Mouse (Mus musculus): ENCODE measurements at regions not wholly inside any gene's neighbourhood (a gene's known extent, or its start where the extent isn't known, plus 50 kb on each side); places are given as distances from the start of the nearest gene placed in this dataset.

DNA sequence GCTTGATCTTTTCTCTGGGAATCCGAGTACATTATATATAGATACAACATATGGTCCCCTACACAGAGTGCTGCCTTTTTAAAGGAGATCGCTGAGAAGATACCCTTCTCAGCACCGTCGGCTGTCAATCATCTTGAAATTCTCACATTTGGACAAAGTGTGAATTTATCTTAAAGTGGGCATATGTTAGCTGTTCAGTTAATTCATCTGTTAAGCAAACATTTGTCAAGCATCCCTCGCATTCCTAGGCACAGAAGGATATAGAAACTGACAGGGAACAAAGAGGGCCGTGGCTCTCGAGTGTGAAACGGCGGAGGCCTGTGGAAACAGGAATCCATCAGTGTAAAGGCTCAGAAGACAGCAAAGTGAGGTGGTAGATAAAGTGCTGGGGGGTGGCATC is 144.9 kb downstream of the Rsl24d1 start:
- no peak for DNase-seq
- no peak overlapping the region for H3K4me3 ChIP-seq (replicated peaks)
- H3K4me2 ChIP-seq = no peak overlapping the region
- no peak overlapping the region for H3K9ac ChIP-seq
- no peaks in the 10 kb centered on the region for H3K9me3 ChIP-seq (replicated peaks)
- H3K4me1 ChIP-seq (replicated peaks) = no peaks in the 10 kb centered on the region
- whole genome bisulfite sequencing (ENCODE audit: insufficient replicate concordance) = 62% methylated on average over 9 of the region's 9 CpGs
- no peak for ATAC-seq (ENCODE audit: low read depth)
- no peaks in the 10 kb centered on the region for H3K36me3 ChIP-seq
- no peaks in the 10 kb centered on the region for H3K27me3 ChIP-seq
- H3K27ac ChIP-seq = no peak overlapping the region

DNA sequence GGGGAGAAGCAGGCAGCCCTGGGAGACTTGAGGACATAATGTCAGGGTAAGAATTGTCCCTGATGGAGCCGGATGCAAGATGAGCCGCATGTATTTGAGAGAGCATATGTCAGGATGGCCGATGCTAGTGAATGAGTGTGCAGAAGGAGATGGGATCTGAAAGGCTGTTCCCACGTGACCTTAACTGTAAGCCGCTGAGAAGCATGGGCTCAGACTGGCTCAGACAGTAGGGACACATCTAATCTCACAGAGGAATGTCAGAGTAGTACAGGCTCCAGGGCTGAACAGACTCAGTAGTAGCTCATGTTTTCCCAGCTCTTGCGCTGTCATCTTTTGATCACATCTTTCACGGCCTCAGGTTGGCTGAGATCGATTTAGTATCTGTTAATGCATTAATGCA is 145.4 kb downstream of the Rsl24d1 start:
- Histone ChIP-seq H3K4me3 (replicated peaks) (no peak overlapping the region), H3K27ac (no peak overlapping the region), H3K36me3 (no peaks in the 10 kb centered on the region), H3K4me1 (replicated peaks) (no peaks in the 10 kb centered on the region), H3K4me2 (no peak overlapping the region), H3K9me3 (replicated peaks) (no peaks in the 10 kb centered on the region), H3K9ac (no peak overlapping the region), H3K27me3 (no peaks in the 10 kb centered on the region)
- ATAC-seq (ENCODE audit: low read depth) = no peak
- 66% methylated on average over 8 of the region's 8 CpGs for WGBS (ENCODE audit: insufficient replicate concordance)
- DNase-seq = no peak

DNA sequence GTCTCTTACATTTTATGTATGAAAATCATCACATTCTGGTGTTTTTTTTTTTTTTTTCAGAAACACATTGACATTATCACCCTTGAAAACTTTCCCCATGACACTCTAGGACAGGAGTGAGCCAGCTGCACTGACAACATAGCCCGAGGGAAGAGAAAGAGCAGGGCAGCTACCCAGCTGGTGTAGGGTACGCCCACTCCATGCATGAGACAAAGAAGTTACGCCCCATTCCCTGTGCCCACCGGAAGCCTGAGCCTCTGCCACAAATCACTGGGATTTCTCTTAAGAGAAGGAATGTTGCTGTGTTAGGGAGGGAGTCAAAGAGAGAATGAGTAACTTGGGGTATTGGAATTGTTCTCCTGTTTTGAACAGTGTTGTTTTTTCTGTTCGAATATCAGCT is 149.5 kb downstream of the Rsl24d1 start:
- 54% methylated on average over 5 of the region's 5 CpGs for WGBS (ENCODE audit: insufficient replicate concordance)

DNA sequence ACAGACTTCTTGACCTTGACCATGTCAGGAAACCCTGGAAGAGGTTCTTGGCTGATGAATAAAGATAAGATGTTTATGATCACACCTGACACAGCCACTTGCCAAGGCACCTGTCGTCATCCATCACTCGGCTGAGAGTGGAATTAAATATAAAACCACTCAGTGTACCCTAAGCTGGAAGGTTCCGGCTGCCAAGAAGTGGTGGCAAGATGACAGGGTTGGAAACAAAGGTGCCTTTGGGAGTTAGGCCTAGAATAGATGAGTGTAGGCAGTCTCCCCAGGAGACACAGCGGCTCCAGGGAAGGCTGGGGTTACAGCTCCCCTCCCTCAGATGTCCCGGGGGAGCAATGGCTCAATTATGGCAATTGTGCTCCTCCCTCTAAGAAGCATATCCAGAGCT is 157.0 kb downstream of the Rsl24d1 start:
- DNase-seq = no peak
- ATAC-seq (ENCODE audit: low read depth) = no peak
- WGBS (ENCODE audit: insufficient replicate concordance) = 80% methylated on average over 5 of the region's 5 CpGs

More for the DNA sequence above, 149.5 kb downstream of the Rsl24d1 start:
- H3K4me3 ChIP-seq (replicated peaks) = no peak overlapping the region
- no peaks in the 10 kb centered on the region for H3K27me3 ChIP-seq
- H3K4me2 ChIP-seq = no peak overlapping the region
- ATAC-seq (ENCODE audit: low read depth) = no peak
- no peaks in the 10 kb centered on the region for H3K36me3 ChIP-seq
- no peak overlapping the region for H3K27ac ChIP-seq
- H3K9ac ChIP-seq = no peak overlapping the region
- no peaks in the 10 kb centered on the region for H3K4me1 ChIP-seq (replicated peaks)
- DNase-seq = no peak
- H3K9me3 ChIP-seq (replicated peaks) = no peaks in the 10 kb centered on the region

DNA sequence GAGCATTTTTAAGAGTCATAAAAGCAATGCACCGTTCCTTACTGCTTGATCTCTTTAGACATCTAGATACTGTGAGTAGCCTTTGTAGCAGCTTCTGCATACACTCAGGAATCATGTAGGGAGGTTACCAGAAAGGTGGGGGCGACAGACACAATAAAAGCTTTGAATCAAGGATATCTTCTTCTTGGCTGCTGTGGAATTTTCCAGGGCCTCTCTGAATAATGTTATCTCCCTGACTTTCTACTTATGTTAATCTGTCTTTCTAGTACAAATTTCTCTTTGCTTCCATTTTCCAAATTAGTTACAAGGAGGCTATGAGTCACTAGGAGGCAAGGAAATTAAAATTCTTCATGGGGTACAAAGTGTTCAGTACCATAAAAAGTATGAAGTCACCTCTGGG is 159.4 kb downstream of the Rsl24d1 start:
- H3K4me1 ChIP-seq (replicated peaks) = no peaks in the 10 kb centered on the region
- no peak overlapping the region for H3K4me3 ChIP-seq (replicated peaks)
- H3K4me2 ChIP-seq = no peak overlapping the region
- no peak overlapping the region for H3K27ac ChIP-seq
- no peaks in the 10 kb centered on the region for H3K9me3 ChIP-seq (replicated peaks)
- WGBS (ENCODE audit: insufficient replicate concordance) = 58% methylated on average over 2 of the region's 2 CpGs
- H3K36me3 ChIP-seq = no peaks in the 10 kb centered on the region
- no peak overlapping the region for H3K9ac ChIP-seq
- H3K27me3 ChIP-seq = no peaks in the 10 kb centered on the region
- DNase-seq = no peak
- no peak for ATAC-seq (ENCODE audit: low read depth)

More for the DNA sequence above, 157.0 kb downstream of the Rsl24d1 start:
- Histone ChIP-seq H3K36me3 (no peaks in the 10 kb centered on the region), H3K27me3 (no peaks in the 10 kb centered on the region), H3K4me3 (replicated peaks) (no peak overlapping the region), H3K9ac (no peak overlapping the region), H3K4me1 (replicated peaks) (no peaks in the 10 kb centered on the region), H3K4me2 (no peak overlapping the region), H3K9me3 (replicated peaks) (no peaks in the 10 kb centered on the region), H3K27ac (no peak overlapping the region)

DNA sequence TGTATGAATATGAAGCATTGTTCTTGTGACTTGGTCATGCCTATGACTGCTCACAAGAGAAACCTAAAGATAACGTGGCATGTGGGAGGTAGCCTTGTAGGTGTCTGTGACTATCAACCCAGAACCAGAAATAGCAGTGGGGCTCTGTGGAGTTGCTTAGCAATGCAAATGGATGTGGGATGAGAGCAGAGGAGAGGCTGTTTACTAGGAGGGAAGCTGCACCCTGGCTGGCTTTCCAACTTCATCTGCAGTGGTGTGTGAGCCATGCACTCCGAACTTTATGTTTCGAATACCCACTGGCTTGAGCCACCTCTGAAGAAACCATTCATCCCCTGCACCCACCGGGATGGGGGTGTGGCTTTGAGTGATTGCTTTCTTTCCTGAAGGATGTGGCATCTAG is 160.5 kb downstream of the Rsl24d1 start:
- H3K27me3 ChIP-seq = no peaks in the 10 kb centered on the region
- 69% methylated on average over 4 of the region's 4 CpGs for WGBS (ENCODE audit: insufficient replicate concordance)
- H3K4me2 ChIP-seq = no peak overlapping the region
- no peaks in the 10 kb centered on the region for H3K9me3 ChIP-seq (replicated peaks)
- ATAC-seq (ENCODE audit: low read depth) (no peak), DNase-seq (no peak)
- H3K4me1 ChIP-seq (replicated peaks) = no peaks in the 10 kb centered on the region
- H3K9ac ChIP-seq = no peak overlapping the region
- no peak overlapping the region for H3K4me3 ChIP-seq (replicated peaks)
- H3K36me3 ChIP-seq = no peaks in the 10 kb centered on the region
- no peak overlapping the region for H3K27ac ChIP-seq

DNA sequence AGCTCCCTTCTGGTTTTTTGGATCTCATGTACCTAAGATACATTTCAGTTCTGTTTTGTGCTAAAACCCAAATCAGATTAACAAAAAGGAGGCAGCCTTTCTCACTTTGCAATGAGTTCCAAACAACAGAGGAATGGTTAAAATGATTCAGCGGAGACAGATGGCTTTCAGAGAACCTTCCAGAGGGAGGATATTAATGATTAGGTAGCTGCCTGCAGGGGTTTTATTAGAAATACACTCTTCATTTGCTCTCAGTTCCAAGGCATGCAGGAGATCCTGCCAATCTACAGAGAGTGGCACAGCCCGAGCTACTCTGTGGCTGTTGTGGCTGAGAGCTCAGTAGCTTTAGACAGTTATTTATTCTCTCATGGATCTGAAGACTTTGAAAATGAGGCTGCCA is 162.4 kb downstream of the Rsl24d1 start:
- Histone ChIP-seq H3K4me1 (replicated peaks) (no peaks in the 10 kb centered on the region), H3K9ac (no peak overlapping the region), H3K4me3 (replicated peaks) (no peak overlapping the region), H3K27ac (no peak overlapping the region), H3K36me3 (no peaks in the 10 kb centered on the region), H3K4me2 (no peak overlapping the region), H3K27me3 (no peaks in the 10 kb centered on the region), H3K9me3 (replicated peaks) (no peaks in the 10 kb centered on the region)
- WGBS (ENCODE audit: insufficient replicate concordance) = 57% methylated on average over 2 of the region's 2 CpGs
- no peak for ATAC-seq (ENCODE audit: low read depth)
- DNase-seq = no peak

DNA sequence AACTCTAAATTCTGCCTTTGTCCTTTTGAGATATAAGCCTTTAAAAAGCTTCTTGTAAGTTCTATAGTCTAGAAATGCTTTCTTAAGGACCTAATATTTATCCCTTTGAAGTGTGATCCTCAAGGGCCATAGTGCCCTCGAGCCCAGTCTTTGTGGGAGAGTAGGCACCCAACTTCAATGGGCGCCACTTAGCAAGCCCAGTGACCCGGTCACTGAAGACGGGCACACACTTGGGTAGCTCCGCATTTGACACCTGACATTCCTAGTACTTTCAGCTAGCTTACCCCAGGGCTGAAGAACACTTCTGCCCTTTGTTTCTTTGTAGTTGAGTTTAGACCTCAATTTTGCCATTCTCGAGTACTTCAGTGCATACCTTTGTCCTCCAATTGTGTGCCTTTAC is 182.1 kb downstream of the Rsl24d1 start:
- Histone ChIP-seq H3K9me3 (replicated peaks) (no peaks in the 10 kb centered on the region), H3K9ac (no peak overlapping the region), H3K4me3 (replicated peaks) (no peak overlapping the region), H3K27ac (no peak overlapping the region), H3K27me3 (no peaks in the 10 kb centered on the region), H3K4me1 (replicated peaks) (no peaks in the 10 kb centered on the region), H3K36me3 (no peaks in the 10 kb centered on the region), H3K4me2 (no peak overlapping the region)
- ATAC-seq (ENCODE audit: low read depth) = no peak
- DNase-seq = no peak
- WGBS (ENCODE audit: insufficient replicate concordance) = 65% methylated on average over 6 of the region's 6 CpGs

DNA sequence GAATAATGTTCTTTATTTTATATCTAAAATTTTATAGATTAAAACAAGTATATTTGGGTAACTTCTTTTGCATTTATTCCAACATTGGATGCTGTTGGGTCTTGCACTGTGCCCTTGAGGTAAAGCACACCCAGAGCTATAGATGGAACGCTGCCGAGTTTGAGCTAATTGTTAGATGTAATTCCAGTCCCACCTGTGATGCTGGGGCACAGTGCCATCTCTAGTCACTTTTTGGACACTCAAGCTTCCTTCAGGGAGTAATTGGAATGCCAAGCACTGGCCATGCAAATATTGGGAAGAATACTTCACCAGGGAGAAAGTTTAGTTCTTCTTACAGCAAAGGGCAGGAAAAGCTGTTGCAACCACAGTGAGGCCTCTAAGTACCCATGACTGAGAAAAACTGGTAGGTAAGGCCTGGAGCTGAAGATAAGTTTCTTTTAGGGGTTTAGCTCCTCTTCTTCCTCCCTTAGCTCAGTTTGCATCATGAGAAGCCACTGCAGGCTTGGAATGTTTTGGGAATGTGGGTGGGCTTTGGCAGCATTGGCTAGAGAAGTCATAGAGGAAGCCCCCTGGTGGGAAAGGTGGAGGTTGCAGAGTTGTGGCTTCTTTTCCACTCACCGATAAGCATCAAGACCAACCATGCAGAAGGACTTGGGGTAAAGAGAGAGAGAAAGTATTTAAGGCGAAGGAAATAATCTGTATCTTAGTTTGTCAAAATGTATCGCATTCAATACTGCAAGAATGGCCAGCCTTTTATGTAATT is 189.1 kb downstream of the Rsl24d1 start:
- Histone ChIP-seq H3K4me2 (no peak overlapping the region), H3K27me3 (no peaks in the 10 kb centered on the region), H3K9me3 (replicated peaks) (no peaks in the 10 kb centered on the region), H3K36me3 (no peaks in the 10 kb centered on the region), H3K4me1 (replicated peaks) (no peaks in the 10 kb centered on the region), H3K9ac (no peak overlapping the region), H3K4me3 (replicated peaks) (no peak overlapping the region), H3K27ac (no peak overlapping the region)
- WGBS (ENCODE audit: insufficient replicate concordance) = 70% methylated on average over 5 of the region's 5 CpGs
- DNase-seq (no peak), ATAC-seq (ENCODE audit: low read depth) (no peak)

DNA sequence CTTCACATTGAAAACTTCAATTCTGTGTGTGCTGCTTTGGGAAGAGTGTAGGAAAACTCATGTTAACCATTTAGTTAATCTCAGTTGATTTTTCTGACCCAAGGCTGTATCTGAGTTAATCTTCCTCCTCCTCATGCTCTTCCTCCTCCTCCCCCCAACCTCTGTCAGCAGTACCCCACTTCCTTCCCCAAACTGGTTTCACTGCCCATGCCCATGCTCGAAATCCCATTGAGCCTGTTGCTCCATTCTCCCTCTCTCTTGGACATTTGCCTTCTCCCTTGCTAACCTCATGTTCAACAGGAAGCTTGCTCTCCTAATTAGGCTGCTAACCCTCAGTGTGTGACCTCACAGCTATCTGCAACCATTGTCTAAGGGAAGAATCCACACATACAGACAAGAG is 203.8 kb downstream of the Rsl24d1 start:
- H3K4me1 ChIP-seq (replicated peaks) = no peaks in the 10 kb centered on the region
- ATAC-seq (ENCODE audit: low read depth) = no peak
- no peak overlapping the region for H3K27ac ChIP-seq
- no peak overlapping the region for H3K4me2 ChIP-seq
- H3K4me3 ChIP-seq (replicated peaks) = no peak overlapping the region
- 23% methylated on average over 1 of the region's 1 CpGs for WGBS (ENCODE audit: insufficient replicate concordance)
- no peaks in the 10 kb centered on the region for H3K36me3 ChIP-seq
- H3K9ac ChIP-seq = no peak overlapping the region
- H3K9me3 ChIP-seq (replicated peaks) = no peaks in the 10 kb centered on the region
- DNase-seq = no peak
- no peaks in the 10 kb centered on the region for H3K27me3 ChIP-seq

DNA sequence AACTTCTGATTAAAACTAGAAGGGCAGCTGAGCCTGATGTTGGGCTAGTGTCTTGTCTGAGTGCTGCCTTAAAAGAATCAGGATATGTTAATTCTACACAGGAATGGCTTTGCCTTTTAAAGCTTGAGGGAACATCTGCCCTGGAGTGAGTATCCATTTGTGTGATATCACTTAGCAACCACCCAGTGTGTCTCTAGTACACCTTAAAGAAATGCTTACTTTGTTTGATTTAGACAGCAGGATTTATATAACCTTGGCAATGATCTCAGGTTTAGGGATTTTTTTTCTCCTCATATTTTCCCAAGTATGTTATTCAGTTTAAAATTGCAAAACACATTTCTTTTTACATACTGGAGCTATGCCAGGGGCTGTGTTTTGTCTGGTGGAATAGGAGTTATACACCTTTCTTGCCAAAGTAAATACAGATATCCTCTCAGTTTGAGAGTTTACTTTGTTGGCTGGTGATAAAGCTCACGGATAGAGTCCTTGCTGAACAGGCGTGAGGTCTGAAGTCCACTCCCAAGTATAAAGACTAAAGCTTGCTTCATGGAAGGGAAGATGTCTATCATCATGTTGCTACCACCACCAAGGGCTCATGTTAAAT is 206.6 kb downstream of the Rsl24d1 start:
- WGBS (ENCODE audit: insufficient replicate concordance) = 58% methylated on average over 2 of the region's 2 CpGs
- no peaks in the 10 kb centered on the region for H3K9me3 ChIP-seq (replicated peaks)
- no peak overlapping the region for H3K9ac ChIP-seq
- H3K4me3 ChIP-seq (replicated peaks) = no peak overlapping the region
- H3K4me2 ChIP-seq = no peak overlapping the region
- H3K4me1 ChIP-seq (replicated peaks) = no peaks in the 10 kb centered on the region
- H3K36me3 ChIP-seq = no peaks in the 10 kb centered on the region
- no peaks in the 10 kb centered on the region for H3K27me3 ChIP-seq
- no peak overlapping the region for H3K27ac ChIP-seq
- DNase-seq (no peak), ATAC-seq (ENCODE audit: low read depth) (no peak)

DNA sequence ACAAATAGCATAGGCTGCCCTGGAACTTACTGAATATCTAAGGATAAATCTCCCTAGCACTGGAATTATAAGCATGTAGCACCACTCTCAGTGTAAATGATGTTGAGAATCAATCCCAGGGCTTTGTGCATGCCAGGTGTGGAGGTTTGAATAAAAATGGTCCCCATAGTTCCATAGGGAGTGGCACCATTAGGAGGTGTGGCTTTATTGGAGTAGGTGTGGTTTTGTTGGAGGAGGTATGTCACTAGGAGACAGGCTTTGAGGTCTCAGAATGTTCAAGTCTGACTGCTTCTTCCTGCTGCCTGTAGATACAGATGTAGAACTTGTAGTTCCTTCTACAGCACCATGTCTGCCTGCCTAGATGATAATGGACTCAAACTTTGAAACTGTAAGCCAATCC is 217.8 kb downstream of the Rsl24d1 start:
- no peaks in the 10 kb centered on the region for H3K36me3 ChIP-seq
- no peak overlapping the region for H3K4me2 ChIP-seq
- H3K27me3 ChIP-seq = no peaks in the 10 kb centered on the region
- H3K4me1 ChIP-seq (replicated peaks) = no peaks in the 10 kb centered on the region
- no peak overlapping the region for H3K4me3 ChIP-seq (replicated peaks)
- no peaks in the 10 kb centered on the region for H3K9me3 ChIP-seq (replicated peaks)
- H3K9ac ChIP-seq = no peak overlapping the region
- H3K27ac ChIP-seq = no peak overlapping the region
- no peak for ATAC-seq (ENCODE audit: low read depth)
- DNase-seq = no peak

Measured in liver, embryonic 13.5 days (tissue).